Mouse (Mus musculus): Measurements from ENCODE around the gene Myrip. TPM values are rescaled to one million over a fixed set of nuclear protein-coding genes. Genes with fewer than 3 reads are reported as not detected.
A peak's percentile ranks its signal among the peaks of the same experiment; 100 is the strongest.

Gene Myrip
- polyA plus RNA-seq, 1 experiment from 2014 or later, result 0.31 TPM

DNA sequence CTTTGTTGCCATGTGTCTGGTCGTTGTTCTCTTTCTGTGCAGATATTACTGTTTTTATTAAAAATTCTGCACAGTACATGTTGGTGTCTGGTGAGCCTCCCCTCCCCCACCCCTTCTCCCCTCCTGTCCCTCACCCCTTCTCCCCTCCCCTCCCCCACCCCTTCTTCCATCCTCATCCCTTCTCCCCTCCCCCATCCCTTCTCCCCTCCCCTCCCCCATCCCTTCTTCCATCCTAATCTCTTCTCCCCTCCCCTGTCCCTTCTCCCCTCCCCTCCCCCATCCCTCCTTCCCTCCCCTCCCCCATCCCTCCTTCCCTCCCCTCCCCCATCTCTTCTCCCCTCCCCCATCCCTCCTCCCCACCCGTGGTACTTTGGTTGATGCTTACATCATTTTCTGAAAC is 135.5 kb downstream of the Myrip start:
- no peak overlapping the region for H3K4me2 ChIP-seq
- no peaks in the 10 kb centered on the region for H3K4me1 ChIP-seq
- no peak for ATAC-seq (ENCODE audit: borderline replicate concordance, extremely low read depth, low FRiP score, low TSS enrichment)
- H3K9ac ChIP-seq, result no peak overlapping the region
- no peaks in the 10 kb centered on the region for H3K36me3 ChIP-seq
- no peak overlapping the region for H3K4me3 ChIP-seq
- H3K9me3 ChIP-seq, result no peaks in the 10 kb centered on the region
- 61% methylated on average over 2 of the region's 2 CpGs for WGBS
- no peaks in the 10 kb centered on the region for H3K27me3 ChIP-seq
- H3K27ac ChIP-seq, result no peak overlapping the region

DNA sequence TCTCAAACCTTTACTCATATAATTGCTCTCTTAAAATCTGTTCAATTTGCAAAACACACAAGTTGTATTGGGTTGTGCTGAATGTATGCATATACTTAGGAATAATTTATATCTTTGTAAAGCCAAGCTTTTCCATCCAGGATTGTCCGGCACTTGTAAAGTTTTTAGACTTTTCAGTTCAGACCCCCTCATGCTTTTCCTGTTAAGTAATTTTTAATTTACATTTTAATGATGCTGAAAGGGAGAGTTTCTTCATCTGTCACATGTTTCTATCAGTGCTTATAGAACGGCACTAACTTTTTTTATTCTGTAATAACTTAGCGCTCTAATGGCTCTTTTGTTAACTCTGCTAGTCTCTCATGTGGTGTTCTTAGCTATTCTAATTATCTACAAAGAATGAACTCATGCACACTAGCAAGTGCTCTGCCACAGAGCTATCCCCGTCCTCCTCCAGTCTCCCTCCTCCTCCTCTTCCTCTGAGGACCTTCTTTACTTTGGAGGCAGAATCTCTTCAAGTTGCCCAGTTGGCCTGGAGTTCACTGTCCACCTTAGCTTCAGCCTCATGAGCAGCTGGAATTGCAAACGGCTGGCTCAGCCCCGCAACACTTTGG is 136.1 kb downstream of the Myrip start:
- Histone ChIP-seq H3K27me3 (no peaks in the 10 kb centered on the region), H3K9ac (no peak overlapping the region), H3K4me1 (no peaks in the 10 kb centered on the region), H3K4me3 (no peak overlapping the region), H3K27ac (no peak overlapping the region), H3K4me2 (no peak overlapping the region), H3K36me3 (no peaks in the 10 kb centered on the region), H3K9me3 (no peaks in the 10 kb centered on the region)
- 77% methylated on average over 6 of the region's 6 CpGs for WGBS
- ATAC-seq (ENCODE audit: borderline replicate concordance, extremely low read depth, low FRiP score, low TSS enrichment), result no peak

DNA sequence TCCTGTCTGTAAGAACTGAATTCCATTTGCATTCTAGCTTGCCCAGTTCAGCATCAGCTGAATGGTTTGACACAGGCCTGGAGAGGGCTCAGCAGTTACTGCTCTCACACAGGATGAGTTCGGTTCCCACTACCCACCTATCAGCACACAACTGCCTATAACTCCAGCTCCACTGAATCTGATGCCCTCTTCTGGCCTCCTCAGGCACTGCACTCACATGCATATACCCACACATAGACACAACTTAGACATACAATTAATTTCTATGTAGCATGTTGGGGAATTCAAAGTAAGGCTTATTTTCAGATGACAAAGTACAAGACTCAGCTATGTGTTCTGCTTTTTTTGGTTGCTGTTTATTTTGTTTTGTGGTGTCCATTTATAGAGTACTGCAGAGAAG is 137.0 kb downstream of the Myrip start:
- Histone ChIP-seq H3K36me3 (no peaks in the 10 kb centered on the region), H3K9ac (no peak overlapping the region), H3K27me3 (no peaks in the 10 kb centered on the region), H3K4me3 (no peak overlapping the region), H3K9me3 (no peaks in the 10 kb centered on the region), H3K4me1 (no peaks in the 10 kb centered on the region), H3K4me2 (no peak overlapping the region), H3K27ac (no peak overlapping the region)
- no peak for ATAC-seq (ENCODE audit: borderline replicate concordance, extremely low read depth, low FRiP score, low TSS enrichment)
- 94% methylated on average over 1 of the region's 1 CpGs for WGBS

DNA sequence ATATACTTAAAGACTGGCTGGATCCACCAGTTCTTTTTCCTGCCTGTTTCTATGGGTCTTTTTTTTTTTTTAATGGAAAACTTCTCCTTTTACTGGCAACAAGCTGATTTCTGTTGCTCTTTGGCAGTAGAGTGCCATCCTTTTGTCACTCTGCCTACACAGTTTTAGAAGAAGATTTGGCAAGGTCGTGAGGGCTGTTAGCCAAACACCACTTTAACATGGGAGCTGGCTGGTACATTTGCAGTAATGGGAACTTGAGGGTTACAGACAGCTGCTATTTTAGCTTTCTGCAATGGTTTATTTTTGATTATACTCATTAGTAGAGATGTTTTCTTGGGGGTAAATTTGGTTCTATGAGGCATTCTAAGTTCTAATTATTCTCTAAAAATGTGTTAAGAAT is 137.5 kb downstream of the Myrip start:
- Histone ChIP-seq H3K4me1 (no peaks in the 10 kb centered on the region), H3K36me3 (no peaks in the 10 kb centered on the region), H3K4me3 (no peak overlapping the region), H3K9me3 (no peaks in the 10 kb centered on the region), H3K27me3 (no peaks in the 10 kb centered on the region), H3K9ac (no peak overlapping the region), H3K4me2 (no peak overlapping the region), H3K27ac (no peak overlapping the region)
- no peak for ATAC-seq (ENCODE audit: borderline replicate concordance, extremely low read depth, low FRiP score, low TSS enrichment)
- WGBS, result 49% methylated on average over 1 of the region's 1 CpGs

- H3K27ac ChIP-seq, result no peak overlapping the region
- WGBS, result 66% methylated on average over 9 of the region's 9 CpGs
- no peaks in the 10 kb centered on the region for H3K9me3 ChIP-seq
- no peaks in the 10 kb centered on the region for H3K36me3 ChIP-seq
- H3K4me2 ChIP-seq, result no peak overlapping the region
- no peaks in the 10 kb centered on the region for H3K27me3 ChIP-seq
- no peak for ATAC-seq (ENCODE audit: borderline replicate concordance, extremely low read depth, low FRiP score, low TSS enrichment)
- H3K4me1 ChIP-seq, result no peaks in the 10 kb centered on the region
- H3K9ac ChIP-seq, result no peak overlapping the region
- H3K4me3 ChIP-seq, result no peak overlapping the region
Observed at GRCm38 (mm10) chr9:120444642-120445041, 143.3 kb downstream of the Myrip start.

GRCm38 (mm10) chr9:120449696-120450329 is 148.5 kb downstream of the Myrip start:
- H3K27ac ChIP-seq, result no peak overlapping the region
- ATAC-seq (ENCODE audit: borderline replicate concordance, extremely low read depth, low FRiP score, low TSS enrichment), result no peak
- H3K4me2 ChIP-seq, result no peak overlapping the region
- H3K9me3 ChIP-seq, result no peaks in the 10 kb centered on the region
- no peaks in the 10 kb centered on the region for H3K36me3 ChIP-seq
- no peaks in the 10 kb centered on the region for H3K27me3 ChIP-seq
- no peak overlapping the region for H3K4me3 ChIP-seq
- 76% methylated on average over 6 of the region's 6 CpGs for WGBS
- H3K4me1 ChIP-seq, result no peaks in the 10 kb centered on the region
- no peak overlapping the region for H3K9ac ChIP-seq

DNA sequence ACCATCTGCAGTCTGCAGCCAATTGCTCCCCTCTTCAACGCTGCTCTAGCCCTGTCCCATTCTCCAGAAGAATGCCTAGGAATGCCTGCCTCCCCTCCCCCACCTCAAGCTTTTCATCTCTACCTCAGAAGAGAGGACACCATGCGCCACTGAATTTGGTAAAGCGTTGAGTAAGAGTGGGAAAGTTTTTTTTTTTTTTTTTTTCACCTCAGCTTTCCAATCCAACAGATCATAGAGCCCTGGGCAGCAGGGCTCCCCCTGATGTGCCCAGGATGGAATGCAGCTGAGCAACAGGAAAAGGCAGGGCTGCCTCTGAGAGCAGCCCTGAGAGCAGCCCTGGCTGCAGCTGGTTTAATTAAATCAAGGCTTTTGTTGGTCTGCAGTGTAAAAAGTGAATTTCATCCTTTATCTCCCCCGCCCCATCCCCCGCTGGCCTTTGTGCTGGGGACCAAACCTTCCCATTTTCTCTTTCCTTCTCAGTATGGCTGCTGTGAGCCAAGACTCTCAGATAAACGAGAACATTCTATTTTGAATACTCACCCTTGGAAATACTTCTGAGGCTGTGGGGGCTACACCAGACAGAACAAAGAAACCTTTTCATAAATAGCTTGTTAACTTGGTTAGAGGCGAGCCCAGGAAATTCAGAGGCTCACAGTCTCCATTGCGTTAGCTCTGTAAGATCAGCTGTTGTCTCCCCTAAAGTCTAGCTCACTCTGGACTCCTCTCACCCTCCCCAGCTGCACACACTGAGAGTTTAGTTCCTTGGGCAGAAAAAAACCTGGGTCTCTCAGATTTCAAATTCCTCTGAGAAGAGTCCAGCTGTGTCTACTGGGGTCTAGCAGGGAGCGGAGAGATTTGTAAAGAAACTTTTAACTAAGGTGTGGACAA is 154.7 kb downstream of the Myrip start:
- Histone ChIP-seq H3K4me2 (no peak overlapping the region), H3K9ac (no peak overlapping the region), H3K4me3 (no peak overlapping the region), H3K9me3 (no peaks in the 10 kb centered on the region), H3K36me3 (no peaks in the 10 kb centered on the region), H3K4me1 (peaks cover 13% of the 10 kb centered on the region), H3K27ac (peak overlapping the region; percentile 74), H3K27me3 (no peaks in the 10 kb centered on the region)
- 24% methylated on average over 9 of the region's 9 CpGs for WGBS
- ATAC-seq (ENCODE audit: borderline replicate concordance, extremely low read depth, low FRiP score, low TSS enrichment), result peak; percentile 66; the same call in 1 of the 2 replicates

- ATAC-seq (ENCODE audit: borderline replicate concordance, extremely low read depth, low FRiP score, low TSS enrichment), result no peak
- no peaks in the 10 kb centered on the region for H3K36me3 ChIP-seq
- H3K27ac ChIP-seq, result no peak overlapping the region
- no peak overlapping the region for H3K4me3 ChIP-seq
- no peaks in the 10 kb centered on the region for H3K27me3 ChIP-seq
- no peak overlapping the region for H3K4me2 ChIP-seq
- no peaks in the 10 kb centered on the region for H3K4me1 ChIP-seq
- WGBS, result 88% methylated on average over 1 of the region's 1 CpGs
- H3K9me3 ChIP-seq, result no peaks in the 10 kb centered on the region
- H3K9ac ChIP-seq, result no peak overlapping the region
Observed at GRCm38 (mm10) chr9:120470431-120470830, 169.1 kb downstream of the Myrip start.

GRCm38 (mm10) chr9:120481644-120482043 is 180.3 kb downstream of the Myrip start:
- no peak overlapping the region for H3K4me3 ChIP-seq
- H3K9ac ChIP-seq, result no peak overlapping the region
- H3K9me3 ChIP-seq, result no peaks in the 10 kb centered on the region
- no peak for ATAC-seq (ENCODE audit: borderline replicate concordance, extremely low read depth, low FRiP score, low TSS enrichment)
- no peaks in the 10 kb centered on the region for H3K36me3 ChIP-seq
- H3K4me1 ChIP-seq, result 0 out of 2 replicates have a peak, but pooled peaks cover 5% of the 10 kb centered on the region
- H3K27me3 ChIP-seq, result no peaks in the 10 kb centered on the region
- H3K27ac ChIP-seq, result no peak overlapping the region
- no peak overlapping the region for H3K4me2 ChIP-seq
- 63% methylated on average over 3 of the region's 3 CpGs for WGBS

DNA sequence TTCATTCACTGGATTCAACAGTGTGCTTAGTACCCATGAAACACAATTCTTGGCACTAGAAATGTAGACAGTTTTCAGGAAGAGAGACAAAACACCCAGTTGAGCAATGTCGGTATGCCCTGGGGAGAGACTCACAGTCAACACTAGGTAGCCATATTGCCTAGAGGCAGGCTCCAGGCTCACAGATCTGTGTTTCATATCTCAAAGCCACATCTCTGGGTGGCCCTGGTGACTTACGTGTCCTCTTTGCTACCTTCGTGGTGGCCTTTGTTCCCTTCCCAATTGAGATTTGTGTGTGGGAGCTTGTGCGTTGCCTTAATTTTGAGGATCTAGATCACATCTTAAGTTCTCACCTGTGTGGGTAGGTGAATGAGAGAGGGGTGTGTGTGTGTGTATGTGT is 181.1 kb downstream of the Myrip start:
- Histone ChIP-seq H3K27ac (no peak overlapping the region), H3K4me1 (0 out of 2 replicates have a peak, but pooled peaks cover 5% of the 10 kb centered on the region), H3K4me3 (no peak overlapping the region), H3K9ac (no peak overlapping the region), H3K9me3 (no peaks in the 10 kb centered on the region), H3K27me3 (no peaks in the 10 kb centered on the region), H3K36me3 (no peaks in the 10 kb centered on the region), H3K4me2 (no peak overlapping the region)
- 93% methylated on average over 4 of the region's 4 CpGs for WGBS
- ATAC-seq (ENCODE audit: borderline replicate concordance, extremely low read depth, low FRiP score, low TSS enrichment), result no peak

- Histone ChIP-seq H3K36me3 (no peaks in the 10 kb centered on the region), H3K9me3 (no peaks in the 10 kb centered on the region), H3K9ac (no peak overlapping the region), H3K4me3 (no peak overlapping the region), H3K4me1 (0 out of 2 replicates have a peak, but pooled peaks cover 4% of the 10 kb centered on the region), H3K4me2 (no peak overlapping the region), H3K27me3 (0 out of 2 replicates have a peak, but pooled peaks cover 4% of the 10 kb centered on the region), H3K27ac (no peak overlapping the region)
- no peak for ATAC-seq (ENCODE audit: borderline replicate concordance, extremely low read depth, low FRiP score, low TSS enrichment)
- 81% methylated on average over 8 of the region's 8 CpGs for WGBS
Observed at GRCm38 (mm10) chr9:120483101-120483500, 181.8 kb downstream of the Myrip start.

GRCm38 (mm10) chr9:120487076-120487475 is 185.8 kb downstream of the Myrip start:
- H3K9me3 ChIP-seq, result no peaks in the 10 kb centered on the region
- 0 out of 2 replicates have a peak, but pooled peaks cover 4% of the 10 kb centered on the region for H3K27me3 ChIP-seq
- no peak overlapping the region for H3K27ac ChIP-seq
- H3K4me3 ChIP-seq, result no peak overlapping the region
- H3K9ac ChIP-seq, result no peak overlapping the region
- ATAC-seq (ENCODE audit: borderline replicate concordance, extremely low read depth, low FRiP score, low TSS enrichment), result no peak
- 62% methylated on average over 8 of the region's 8 CpGs for WGBS
- H3K4me2 ChIP-seq, result no peak overlapping the region
- H3K36me3 ChIP-seq, result no peaks in the 10 kb centered on the region
- H3K4me1 ChIP-seq, result no peaks in the 10 kb centered on the region

Measured in lung, embryonic 15.5 days (tissue).